Mouse (Mus musculus) megakaryocyte, embryonic 14.5 days (primary cell): ENCODE measurements around the gene Fastkd2.

Experiments
- FLI1 ChIP-seq: IDR thresholded peaks from 2 replicates; pipeline ENCODE4 v1.6.1; 2012; ENCODE audit warnings: low read length, inconsistent platforms, mixed read lengths
- GATA1 ChIP-seq: IDR thresholded peaks from 3 replicates; pipeline ENCODE4 v1.6.1; 2012; ENCODE audit warnings: mixed read lengths, low read length, inconsistent platforms, borderline replicate concordance

GRCm38 (mm10) chr1:63776902-63777630 lies 46.7 kb downstream of the Fastkd2 start:
- TF ChIP-seq GATA1: no peak
- no peak for TF ChIP-seq FLI1
